In genomic region chr13:74317170-74317849, GRCm38 (mm10) we compare ENCODE assay signal across 8 mouse cellular contexts. TPM values are rescaled to one million over a fixed set of nuclear protein-coding genes. Genes with fewer than 3 reads are reported as not detected.
A peak's percentile ranks its signal among the peaks of the same experiment; 100 is the strongest.
DNase-seq lines count a peak whose midpoint lies in the region; ATAC-seq lines count a peak whose summit lies in the region.

Gene Pdcd6, minus strand, starts transcription at chr13:74317580.

- peak within 1 kb of the TSS; percentile 74 for H3K4me3 ChIP-seq in intestine, embryonic 14.5 days (ENCODE audit: low read depth, low read length)

- H3K27ac ChIP-seq in intestine, embryonic 14.5 days (ENCODE audit: low read depth) = peak within 1 kb of the TSS; percentile 40; the same call in 1 of the 2 replicates

- WGBS in intestine, embryonic 14.5 days = under 1% methylated on average over 36 of the region's 36 CpGs

- H3K9me3 ChIP-seq in intestine, embryonic 14.5 days (ENCODE audit: control insufficient read depth, low read length) = no peaks in the 10 kb centered on the region

- intact Hi-C loops in left cerebral cortex, postnatal 14 days (cut with DNase I) = no loop called here

- H3K27me3 ChIP-seq in intestine, embryonic 14.5 days (replicated peaks; ENCODE audit: control insufficient read depth, insufficient read depth, low read length) = no peaks in the 10 kb centered on the region

- H3K4me2 ChIP-seq in intestine, embryonic 14.5 days (ENCODE audit: low read length) = peak within 1 kb of the TSS; percentile 71

- peak; percentile 99 for ATAC-seq in intestine, embryonic 14.5 days (replicated peaks; ENCODE audit: low FRiP score, low TSS enrichment, low read depth)

- H3K9ac ChIP-seq in intestine, embryonic 14.5 days (ENCODE audit: low read length) = peak within 1 kb of the TSS; percentile 71

- peak; percentile 85 for DNase-seq in adrenal gland, adult 18-20 months (ENCODE audit: low spot score in 2 of 2)
- peak; percentile 97 for DNase-seq in embryo, embryonic 11 days
- DNase-seq in gastrocnemius, postnatal 25 days = peak; percentile 94
- peak; percentile 92 for DNase-seq in intestine, embryonic 14.5 days (ENCODE audit: low spot score)
- peak; percentile 86 to 89 for DNase-seq in left cerebral cortex, postnatal 14 days (ENCODE audit: low spot score in 2 of 2)
- DNase-seq in mesoderm, embryonic 11.5 days (ENCODE audit: low read depth, low spot score) = peak; percentile 93
- DNase-seq in right cerebral cortex, postnatal 36 days (ENCODE audit: low spot score in 2 of 2) = peak; percentile 89 to 94
- DNase-seq in yolk sac, embryonic 10.5 days (ENCODE audit: low spot score) = peak; percentile 97

- H3K4me1 ChIP-seq in intestine, embryonic 14.5 days (replicated peaks; ENCODE audit: control insufficient read depth, insufficient read depth, low read length) = peaks cover 6% of the 10 kb centered on the region

- H3K36me3 ChIP-seq in intestine, embryonic 14.5 days (ENCODE audit: control insufficient read depth, insufficient read depth, low read length) = peaks cover 27% of the 10 kb centered on the region

RNA-seq across cellular contexts. Expression of gene Pdcd6, which starts in this region (rescaled TPM):
- total RNA-seq in adrenal gland, adult 18-20 months (2021) = 100 to 1,000 TPM; 112 to 165 TPM
- total RNA-seq in gastrocnemius, postnatal 25 days (2021) = 10 to 100 TPM; 16.3 to 20.3 TPM
- 173 and 179 TPM in 2 replicates for polyA plus RNA-seq in intestine, embryonic 14.5 days (2014; fragmentation: Nextera tagmentation; extraction: Ambion mirVana)
- 10 to 100 TPM; 76.3 to 76.6 TPM for total RNA-seq in left cerebral cortex, postnatal 14 days (2021)

Comparison
In these comparisons a context has a peak if more than half of its experiments do, and no peak if none do; other contexts are left out.
1. Peak in every context shown above with its lines: DNase-seq, ATAC-seq, H3K4me3 ChIP-seq and H3K27ac ChIP-seq.